Mouse (Mus musculus) lung, postnatal 14 days (tissue): ENCODE results near the gene Itga1.

Experiments used
- DNase-seq: peaks from one replicate; pipeline ENCODE4 v3.0.0; 2021

The Itga1 gene

GRCm38 (mm10) chr13:114984658-114985057, 117.1 kb downstream of the Itga1 start:
- no peak for DNase-seq

DNA sequence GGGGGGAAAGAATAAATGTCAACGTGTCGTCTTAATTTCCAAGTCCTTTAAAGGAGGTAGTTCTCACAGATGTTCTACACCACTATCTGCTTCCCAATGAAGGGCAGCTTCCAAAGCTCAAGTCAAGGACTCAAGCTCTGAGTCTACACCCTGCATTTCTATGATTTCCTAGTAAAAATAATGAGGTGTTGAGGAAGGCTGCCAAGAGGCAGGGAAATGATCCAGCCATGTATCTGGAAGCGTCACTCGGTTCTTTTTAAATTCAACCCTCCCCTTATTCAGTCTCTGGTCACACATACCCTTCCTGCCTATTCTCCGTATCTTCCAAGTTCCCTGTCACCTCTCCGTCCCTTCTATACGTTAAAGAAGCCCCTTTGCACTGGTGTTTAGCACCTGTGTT, 118.6 kb downstream of the Itga1 start:
- DNase-seq = no peak

GRCm38 (mm10) chr13:114980831-114981419, 120.8 kb downstream of the Itga1 start:
- no peak for DNase-seq

DNA sequence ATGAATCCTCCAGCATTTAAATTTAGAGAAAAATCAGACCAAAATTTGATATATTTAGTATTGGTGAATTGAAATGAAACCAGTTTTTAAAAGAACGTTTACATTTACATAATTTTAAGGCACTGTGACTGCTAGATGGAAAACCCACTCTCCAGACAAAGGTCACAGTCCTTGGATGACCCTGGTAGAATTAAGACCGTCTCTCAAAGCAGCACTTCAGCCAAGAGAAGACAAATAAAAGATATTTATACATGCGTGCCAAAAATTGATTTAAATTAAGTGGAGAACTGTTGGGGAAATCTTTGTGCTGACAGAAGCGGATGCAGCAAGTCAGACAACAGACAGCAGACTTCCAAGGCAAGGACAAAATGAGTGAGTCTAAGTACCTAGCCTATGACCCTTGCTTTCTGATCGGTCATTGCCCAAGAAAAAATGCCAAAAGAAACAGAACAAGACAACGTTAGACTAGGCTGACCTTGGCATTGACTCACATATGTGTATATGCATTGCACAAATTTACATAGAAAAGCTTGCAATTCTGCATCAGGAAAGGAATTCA, 127.2 kb downstream of the Itga1 start:
- no peak for DNase-seq

DNA sequence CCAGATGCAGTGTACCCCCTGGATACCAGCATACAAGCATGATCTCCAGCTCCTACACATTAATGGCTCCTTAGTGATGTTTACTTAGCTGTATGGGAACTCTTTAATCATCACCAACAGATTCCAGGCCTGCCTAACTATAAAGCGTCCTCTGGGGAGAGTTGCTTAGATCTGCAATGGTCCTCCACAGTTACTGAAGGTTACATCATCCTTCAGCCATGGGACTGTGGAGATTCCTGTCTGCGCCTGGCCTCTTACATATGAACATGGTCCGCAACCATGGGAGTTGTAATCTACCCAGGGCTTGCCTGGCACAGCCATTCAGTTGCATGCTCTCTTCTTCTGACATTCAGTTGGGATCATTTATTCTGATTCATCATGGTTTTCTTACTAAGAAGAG, 129.9 kb downstream of the Itga1 start:
- no peak for DNase-seq

DNA sequence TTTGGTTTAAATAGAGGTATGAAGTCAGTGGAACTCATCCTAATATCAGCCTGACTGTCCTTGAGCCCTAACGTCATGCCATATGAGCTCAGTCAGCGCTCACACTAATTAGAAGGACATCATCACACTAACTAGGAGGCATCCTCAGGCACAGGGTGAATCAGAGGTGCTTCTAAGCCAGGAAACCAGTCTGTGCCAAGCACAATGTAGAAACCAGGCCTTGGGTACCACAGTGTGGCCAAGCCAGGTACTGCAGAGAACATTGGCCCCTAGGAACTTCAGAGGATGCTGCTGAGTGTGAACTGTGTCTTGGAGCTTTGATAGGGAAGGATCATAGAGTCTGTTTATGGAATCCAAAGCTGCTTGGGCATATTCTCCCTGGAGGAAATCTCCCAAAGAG, 137.5 kb downstream of the Itga1 start:
- DNase-seq = peak; percentile 81

- DNase-seq = no peak
Observed at GRCm38 (mm10) chr13:114954516-114954915, 147.2 kb downstream of the Itga1 start.

GRCm38 (mm10) chr13:114933541-114933940, 168.2 kb downstream of the Itga1 start:
- no peak for DNase-seq

DNA sequence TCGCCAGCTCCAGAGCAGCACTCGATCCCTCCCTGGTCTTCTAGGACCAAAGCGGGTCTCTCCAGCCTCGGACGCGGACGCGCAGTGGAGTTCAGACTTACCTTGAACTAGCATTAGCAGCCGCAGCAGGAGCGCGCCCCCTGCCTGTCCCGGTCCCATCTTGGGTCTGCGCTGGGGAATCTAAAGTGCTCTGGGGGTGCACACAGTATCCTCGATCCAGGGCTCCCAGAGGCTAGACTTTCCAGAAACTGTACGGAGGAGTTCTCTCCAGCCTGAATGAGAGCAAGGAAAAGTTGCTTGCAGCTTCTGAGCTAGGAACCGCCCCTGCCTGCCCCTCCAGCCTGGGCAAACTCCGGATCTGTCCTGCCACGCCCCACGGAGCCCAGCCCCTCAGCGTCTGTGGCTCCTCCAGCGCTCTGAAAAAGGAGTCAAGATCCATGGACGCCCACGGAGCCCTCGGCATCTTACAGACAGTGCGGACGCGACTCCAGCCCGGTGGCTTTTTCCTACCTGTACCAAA, 169.9 kb downstream of the Itga1 start, which contains the start of gene Itga2:
TSS of gene Itga2 (minus strand) at position 326 of the 520 bp plus-strand sequence.
- peak; percentile 77 for DNase-seq

DNA sequence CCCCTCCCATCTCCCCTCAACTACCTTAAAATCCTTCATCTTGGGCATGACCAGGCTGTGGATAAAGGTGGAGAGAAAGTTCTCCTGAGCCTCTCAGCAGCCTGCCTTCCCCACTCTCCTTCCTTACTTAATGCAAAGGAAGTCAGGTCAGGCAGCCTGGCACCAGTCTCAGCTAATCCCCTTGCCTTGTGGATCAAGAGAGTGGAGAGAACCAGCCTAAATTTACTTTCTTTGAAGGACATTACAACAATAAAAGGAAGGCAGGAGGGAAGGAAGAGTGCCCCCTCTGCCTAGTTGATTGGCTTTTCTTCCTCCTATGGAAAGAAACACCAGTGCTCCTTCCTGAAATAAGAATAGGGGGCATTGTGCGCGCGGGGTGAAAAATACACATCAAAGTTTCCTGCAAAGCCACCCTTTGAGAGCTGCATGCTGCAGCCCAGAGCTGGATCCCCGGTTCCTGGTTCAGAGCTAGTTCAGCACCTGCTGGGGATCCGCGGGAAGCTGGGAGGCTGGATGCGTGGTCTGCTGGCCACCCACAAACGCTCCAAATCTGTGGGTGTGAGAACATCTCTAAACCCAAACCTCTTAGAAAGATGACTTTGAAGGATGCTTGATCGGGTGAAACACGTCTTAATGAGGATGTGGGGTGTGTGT, 170.6 kb downstream of the Itga1 start:
- peak; percentile 27 for DNase-seq

GRCm38 (mm10) chr13:114924785-114925184, 177.0 kb downstream of the Itga1 start:
- DNase-seq = no peak

GRCm38 (mm10) chr13:114923331-114923730, 178.4 kb downstream of the Itga1 start:
- no peak for DNase-seq

GRCm38 (mm10) chr13:114915767-114916166, 186.0 kb downstream of the Itga1 start:
- DNase-seq = no peak

- no peak for DNase-seq
Observed at GRCm38 (mm10) chr13:114914963-114915362, 186.8 kb downstream of the Itga1 start.

DNA sequence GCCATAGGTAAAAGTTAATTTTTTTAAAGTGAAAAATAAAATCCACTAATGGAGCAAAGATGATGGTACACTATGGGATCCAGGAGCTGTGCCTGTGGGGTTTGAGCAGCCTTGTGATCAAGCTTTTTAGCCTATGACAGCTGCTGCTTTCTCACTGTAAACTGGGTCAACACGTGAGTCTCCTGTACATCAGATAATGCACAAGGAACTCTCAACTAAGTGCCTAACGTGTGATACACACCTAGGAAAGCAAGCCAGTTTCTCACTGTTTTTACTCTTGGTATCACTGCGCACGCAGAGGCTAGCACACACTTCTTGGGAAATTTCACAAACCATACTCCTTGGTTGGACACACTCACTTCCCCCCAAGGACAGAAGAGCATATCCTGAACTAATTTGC, 187.2 kb downstream of the Itga1 start:
- DNase-seq = no peak

DNA sequence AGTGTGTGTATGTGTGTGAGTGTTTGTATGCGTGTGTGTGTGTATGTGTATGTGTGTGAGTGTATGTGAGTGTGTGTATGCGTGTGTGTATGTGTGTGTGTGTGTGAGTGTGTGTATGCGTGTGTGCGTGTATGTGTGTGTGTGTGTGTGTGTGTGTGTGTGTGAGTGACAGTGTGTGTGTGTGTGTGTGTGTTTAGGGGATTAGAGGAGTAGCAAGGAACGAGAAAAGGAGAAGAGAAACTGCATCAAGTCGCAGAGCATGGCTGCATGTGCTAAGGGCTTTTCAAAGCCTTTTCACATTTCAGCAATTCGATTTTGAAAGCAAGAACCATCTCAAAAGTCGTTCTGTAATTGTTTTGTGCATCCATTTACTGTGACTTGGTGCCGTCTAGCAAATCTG, 191.1 kb downstream of the Itga1 start:
- DNase-seq = no peak

DNA sequence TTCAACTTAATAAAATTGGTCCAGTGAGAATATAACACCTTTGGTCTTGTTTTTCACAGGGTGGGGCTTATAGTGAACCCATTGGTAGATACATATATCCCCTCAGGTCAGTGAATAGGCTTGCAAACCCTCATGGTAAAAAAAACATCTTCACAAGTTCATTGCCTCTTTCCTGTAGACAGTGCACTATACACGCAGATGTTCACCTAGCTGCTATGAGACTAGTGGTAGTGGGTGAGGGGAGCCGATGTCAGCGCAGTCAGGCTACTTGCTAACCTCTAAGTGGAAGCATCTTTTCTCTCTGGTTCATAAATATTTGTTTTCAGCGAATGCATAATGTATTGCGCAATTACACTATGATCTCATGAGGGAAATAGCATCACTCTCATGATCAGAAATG, 192.2 kb downstream of the Itga1 start:
- DNase-seq = no peak

DNA sequence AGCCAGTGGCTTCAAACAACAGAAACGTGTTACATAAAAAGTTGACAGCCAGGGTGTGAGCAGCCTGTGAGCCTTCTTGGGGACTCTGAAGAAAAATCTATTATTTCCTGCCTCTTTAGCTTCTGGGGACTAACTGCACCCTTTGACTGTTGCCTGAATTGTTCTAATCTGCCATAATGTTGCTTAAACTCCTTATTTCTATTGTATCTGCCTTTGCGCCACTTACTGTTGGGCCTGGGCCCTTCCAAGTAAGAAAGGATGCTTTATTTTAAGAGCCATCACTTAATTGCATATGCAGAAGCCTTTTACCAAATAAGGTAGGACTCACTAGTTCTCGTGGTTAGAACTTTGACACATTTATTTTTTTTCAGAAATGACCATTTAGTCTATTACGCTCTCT, 193.9 kb downstream of the Itga1 start:
- DNase-seq = no peak
